Mouse (Mus musculus): ENCODE data around the gene Sema4d. TPM values are rescaled to one million over a fixed set of nuclear protein-coding genes. Genes with fewer than 3 reads are reported as not detected.

Gene Sema4d
- polyA plus RNA-seq, 1 experiment from 2014 or later, result 10.8 TPM

- H3K4me1 ChIP-seq, result peaks cover 27% of the 10 kb centered on the region
- ATAC-seq, result no peak
- no peak overlapping the region for H3K9ac ChIP-seq
- H3K4me2 ChIP-seq, result no peak overlapping the region
- no peaks in the 10 kb centered on the region for H3K9me3 ChIP-seq (replicated peaks)
- 71% methylated on average over 5 of the region's 5 CpGs for WGBS (ENCODE audit: insufficient replicate concordance)
- H3K36me3 ChIP-seq, result peaks cover 45% of the 10 kb centered on the region
- H3K27ac ChIP-seq, result no peak overlapping the region
- H3K27me3 ChIP-seq (replicated peaks), result no peaks in the 10 kb centered on the region
- H3K4me3 ChIP-seq, result no peak overlapping the region
Observed at GRCm38 (mm10) chr13:51703893-51704292, 89.7 kb downstream of the Sema4d start.

GRCm38 (mm10) chr13:51698318-51698717 is 95.2 kb downstream of the Sema4d start:
- Histone ChIP-seq H3K27me3 (replicated peaks) (no peaks in the 10 kb centered on the region), H3K36me3 (peaks cover 21% of the 10 kb centered on the region), H3K4me2 (peak overlapping the region; percentile 25), H3K9me3 (replicated peaks) (no peaks in the 10 kb centered on the region), H3K4me1 (peaks cover 37% of the 10 kb centered on the region), H3K9ac (peak overlapping the region; percentile 33; the same call in 1 of the 2 replicates), H3K4me3 (no peak overlapping the region), H3K27ac (peak overlapping the region; percentile 52; the same call in 1 of the 2 replicates)
- 33% methylated on average over 3 of the region's 3 CpGs for WGBS (ENCODE audit: insufficient replicate concordance)
- peak; percentile 59; the same call in 1 of the 2 replicates for ATAC-seq

DNA sequence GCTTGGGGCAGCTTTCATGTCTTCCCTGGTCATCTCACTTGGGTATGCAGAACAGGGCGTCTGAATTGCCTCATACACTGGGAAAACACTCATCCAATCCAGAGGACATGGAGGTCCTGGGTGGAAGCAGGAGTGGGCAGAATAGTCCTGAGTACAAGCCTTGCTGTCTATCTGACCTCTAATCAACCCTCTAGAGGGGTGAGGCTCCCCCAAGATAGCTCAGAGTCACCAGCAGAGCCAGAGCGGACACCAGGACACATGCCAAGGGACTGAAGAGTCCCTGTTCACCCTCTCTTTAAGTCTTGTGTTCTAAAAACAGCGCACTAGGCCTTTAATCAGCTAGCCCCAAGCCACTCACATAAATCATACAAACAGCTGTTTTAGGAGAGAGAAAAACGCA is 95.7 kb downstream of the Sema4d start:
- Histone ChIP-seq H3K36me3 (peaks cover 17% of the 10 kb centered on the region), H3K9me3 (replicated peaks) (no peaks in the 10 kb centered on the region), H3K27ac (peak overlapping the region; percentile 52; the same call in 1 of the 2 replicates), H3K9ac (peak overlapping the region; percentile 33), H3K4me3 (no peak overlapping the region), H3K4me1 (peaks cover 37% of the 10 kb centered on the region), H3K4me2 (peak overlapping the region; percentile 25), H3K27me3 (replicated peaks) (no peaks in the 10 kb centered on the region)
- ATAC-seq, result peak; percentile 25; the same call in 1 of the 2 replicates
- 58% methylated on average over 4 of the region's 4 CpGs for WGBS (ENCODE audit: insufficient replicate concordance)

- Histone ChIP-seq H3K4me2 (peak overlapping the region; percentile 25; the same call in 1 of the 2 replicates), H3K4me1 (peaks cover 37% of the 10 kb centered on the region), H3K27me3 (replicated peaks) (no peaks in the 10 kb centered on the region), H3K9ac (peak overlapping the region; percentile 33; the same call in 1 of the 2 replicates), H3K27ac (peak overlapping the region; percentile 52; the same call in 1 of the 2 replicates), H3K36me3 (peaks cover 14% of the 10 kb centered on the region), H3K9me3 (replicated peaks) (no peaks in the 10 kb centered on the region), H3K4me3 (no peak overlapping the region)
- ATAC-seq, result 0 out of 2 replicates have a peak, but pooled peaks have one; percentile 17
- 69% methylated on average over 6 of the region's 6 CpGs for WGBS (ENCODE audit: insufficient replicate concordance)
Observed at GRCm38 (mm10) chr13:51697455-51697854, 96.1 kb downstream of the Sema4d start.

GRCm38 (mm10) chr13:51696481-51696880 is 97.1 kb downstream of the Sema4d start:
- no peak overlapping the region for H3K9ac ChIP-seq
- H3K27me3 ChIP-seq (replicated peaks), result no peaks in the 10 kb centered on the region
- H3K36me3 ChIP-seq, result peaks cover 8% of the 10 kb centered on the region
- no peak for ATAC-seq
- H3K4me1 ChIP-seq, result peaks cover 37% of the 10 kb centered on the region
- no peak overlapping the region for H3K4me2 ChIP-seq
- no peak overlapping the region for H3K27ac ChIP-seq
- H3K9me3 ChIP-seq (replicated peaks), result no peaks in the 10 kb centered on the region
- H3K4me3 ChIP-seq, result no peak overlapping the region

- Histone ChIP-seq H3K36me3 (peaks cover 66% of the 10 kb centered on the region), H3K4me3 (no peak overlapping the region), H3K9me3 (replicated peaks) (no peaks in the 10 kb centered on the region), H3K9ac (no peak overlapping the region), H3K27me3 (replicated peaks) (no peaks in the 10 kb centered on the region), H3K4me1 (peaks cover 51% of the 10 kb centered on the region), H3K4me2 (no peak overlapping the region), H3K27ac (no peak overlapping the region)
- no peak for ATAC-seq
- 45% methylated on average over 3 of the region's 3 CpGs for WGBS (ENCODE audit: insufficient replicate concordance)
Observed at GRCm38 (mm10) chr13:51688688-51689087, 104.9 kb downstream of the Sema4d start.

DNA sequence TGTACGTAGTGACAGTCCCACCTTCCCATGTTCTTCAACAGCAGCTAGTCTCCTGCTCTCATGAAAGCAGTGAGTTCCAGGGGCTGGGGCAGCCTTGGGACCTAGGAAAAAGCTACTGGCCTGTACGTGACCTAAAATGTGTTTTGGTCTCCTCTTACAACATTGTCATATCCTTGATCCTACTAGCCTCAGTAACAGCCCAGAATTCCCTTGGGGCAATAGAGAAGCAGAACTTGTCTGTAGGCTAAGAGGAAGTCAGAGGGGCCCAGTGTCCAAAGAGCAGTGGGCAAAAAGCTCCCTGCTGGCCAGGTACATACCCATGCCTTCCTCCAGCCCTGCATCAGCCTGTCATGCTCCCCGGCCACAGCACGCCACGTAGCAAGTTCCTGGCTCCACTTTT is 106.6 kb downstream of the Sema4d start:
- no peaks in the 10 kb centered on the region for H3K27me3 ChIP-seq (replicated peaks)
- no peak overlapping the region for H3K9ac ChIP-seq
- H3K9me3 ChIP-seq (replicated peaks), result no peaks in the 10 kb centered on the region
- H3K4me2 ChIP-seq, result no peak overlapping the region
- H3K4me1 ChIP-seq, result peaks cover 51% of the 10 kb centered on the region
- ATAC-seq, result no peak
- peaks cover 83% of the 10 kb centered on the region for H3K36me3 ChIP-seq
- H3K27ac ChIP-seq, result no peak overlapping the region
- no peak overlapping the region for H3K4me3 ChIP-seq
- WGBS (ENCODE audit: insufficient replicate concordance), result 78% methylated on average over 5 of the region's 5 CpGs

- Histone ChIP-seq H3K4me2 (no peak overlapping the region), H3K9ac (no peak overlapping the region), H3K4me3 (no peak overlapping the region), H3K36me3 (peaks cover 90% of the 10 kb centered on the region), H3K27ac (peak overlapping the region; percentile 17; the same call in 1 of the 2 replicates), H3K9me3 (replicated peaks) (no peaks in the 10 kb centered on the region), H3K27me3 (replicated peaks) (no peaks in the 10 kb centered on the region), H3K4me1 (peaks cover 51% of the 10 kb centered on the region)
- peak; percentile 63 for ATAC-seq
- WGBS (ENCODE audit: insufficient replicate concordance), result 27% methylated on average over 7 of the region's 7 CpGs
Observed at GRCm38 (mm10) chr13:51685290-51685966, 108.1 kb downstream of the Sema4d start.

- no peak for ATAC-seq
- no peak overlapping the region for H3K4me2 ChIP-seq
- H3K27me3 ChIP-seq (replicated peaks), result no peaks in the 10 kb centered on the region
- H3K4me3 ChIP-seq, result no peak overlapping the region
- H3K9me3 ChIP-seq (replicated peaks), result no peaks in the 10 kb centered on the region
- 93% methylated on average over 8 of the region's 8 CpGs for WGBS (ENCODE audit: insufficient replicate concordance)
- no peak overlapping the region for H3K27ac ChIP-seq
- H3K4me1 ChIP-seq, result peaks cover 58% of the 10 kb centered on the region
- peaks cover 100% of the 10 kb centered on the region for H3K36me3 ChIP-seq
- H3K9ac ChIP-seq, result no peak overlapping the region
Observed at GRCm38 (mm10) chr13:51681634-51682033, 111.9 kb downstream of the Sema4d start.

GRCm38 (mm10) chr13:51681076-51681475 is 112.5 kb downstream of the Sema4d start:
- Histone ChIP-seq H3K27ac (no peak overlapping the region), H3K4me1 (peaks cover 58% of the 10 kb centered on the region)

GRCm38 (mm10) chr13:51679332-51679731 is 114.2 kb downstream of the Sema4d start:
- H3K4me1 ChIP-seq, result peaks cover 42% of the 10 kb centered on the region
- H3K4me2 ChIP-seq, result no peak overlapping the region
- no peak overlapping the region for H3K9ac ChIP-seq
- ATAC-seq, result peak; percentile 47
- peak overlapping the region; percentile 0; the same call in 1 of the 2 replicates for H3K27ac ChIP-seq
- no peak overlapping the region for H3K4me3 ChIP-seq
- no peaks in the 10 kb centered on the region for H3K27me3 ChIP-seq (replicated peaks)
- WGBS (ENCODE audit: insufficient replicate concordance), result 52% methylated on average over 4 of the region's 4 CpGs
- peaks cover 100% of the 10 kb centered on the region for H3K36me3 ChIP-seq
- H3K9me3 ChIP-seq (replicated peaks), result no peaks in the 10 kb centered on the region

More at GRCm38 (mm10) chr13:51681076-51681475, 112.5 kb downstream of the Sema4d start:
- H3K9ac ChIP-seq, result no peak overlapping the region
- H3K4me2 ChIP-seq, result no peak overlapping the region
- H3K4me3 ChIP-seq, result no peak overlapping the region
- no peaks in the 10 kb centered on the region for H3K27me3 ChIP-seq (replicated peaks)
- 90% methylated on average over 5 of the region's 5 CpGs for WGBS (ENCODE audit: insufficient replicate concordance)
- ATAC-seq, result no peak
- no peaks in the 10 kb centered on the region for H3K9me3 ChIP-seq (replicated peaks)
- peaks cover 100% of the 10 kb centered on the region for H3K36me3 ChIP-seq

DNA sequence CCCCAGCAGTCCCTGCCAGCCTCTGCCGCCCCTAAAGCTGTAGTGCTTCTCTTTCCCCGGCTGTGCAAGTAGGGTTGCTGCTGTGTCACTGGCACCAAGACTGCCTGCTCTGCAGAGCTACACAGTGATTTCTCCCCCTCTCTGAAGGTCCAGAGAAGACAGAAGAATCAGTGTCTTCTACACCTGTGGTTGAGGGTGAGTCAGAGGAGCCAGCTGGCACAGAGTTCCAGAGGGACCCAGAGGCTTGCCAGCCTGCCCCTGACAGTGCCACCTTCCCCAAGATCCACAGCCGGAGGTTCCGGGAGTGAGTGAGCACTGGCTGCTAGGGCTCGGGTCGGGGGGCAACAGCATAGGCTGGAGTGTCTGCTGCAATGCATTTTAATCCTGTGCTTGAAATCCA is 114.9 kb downstream of the Sema4d start:
- Histone ChIP-seq H3K4me3 (no peak overlapping the region), H3K9ac (0 out of 2 replicates have a peak overlapping the region, but pooled peaks have one; percentile 8), H3K4me1 (peaks cover 38% of the 10 kb centered on the region), H3K27me3 (replicated peaks) (no peaks in the 10 kb centered on the region), H3K9me3 (replicated peaks) (no peaks in the 10 kb centered on the region), H3K4me2 (no peak overlapping the region), H3K36me3 (peaks cover 100% of the 10 kb centered on the region), H3K27ac (peak overlapping the region; percentile 0; the same call in 1 of the 2 replicates)
- WGBS (ENCODE audit: insufficient replicate concordance), result 91% methylated on average over 6 of the region's 6 CpGs
- ATAC-seq, result no peak
